Mouse (Mus musculus): Measurements from ENCODE around the gene Idh2.

GRCm38 (mm10) chr7:80076961-80077716 is 38.1 kb downstream of the Idh2 start:
- TF ChIP-seq CHD2 (IDR thresholded peaks at IDR 0.05; ENCODE audit: low read depth, low read length) (no peak), ZNF384 (IDR thresholded peaks at IDR 0.05; ENCODE audit: low read depth, low read length) (no peak), HCFC1 (IDR thresholded peaks at IDR 0.05; ENCODE audit: borderline replicate concordance, insufficient read depth, low read length) (no peak), ZC3H11A (IDR thresholded peaks at IDR 0.05; ENCODE audit: borderline replicate concordance, low read depth, low read length) (no peak)
